Mouse (Mus musculus): ENCODE results near the gene Rpap3.

Gene Rpap3

DNA sequence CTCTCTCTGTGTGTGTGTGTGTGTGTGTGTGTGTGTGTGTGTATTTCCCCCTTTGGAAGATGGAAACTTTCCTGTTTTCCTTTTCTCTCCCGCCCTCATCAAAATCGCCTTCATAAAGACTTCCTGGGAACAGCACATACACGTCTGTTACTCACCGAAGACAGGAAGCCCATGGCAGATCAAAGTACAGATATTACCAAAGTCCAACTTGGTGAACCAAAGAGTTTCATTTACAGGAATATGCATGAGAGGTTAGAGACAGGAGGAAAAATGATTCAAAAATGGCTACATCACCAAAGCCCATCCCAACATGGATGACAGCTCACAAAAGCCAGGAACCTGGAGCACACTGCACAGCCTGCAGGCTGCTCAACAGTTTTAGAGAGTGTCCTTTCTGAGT is 61.6 kb downstream of the Rpap3 start:
- no peak for DNase-seq

Data from lung, adult 18-20 months (tissue).